Mouse (Mus musculus) C2C12 (cell line): ENCODE measurements around the gene Fut8.

ENCODE experiments used
- CEBPB ChIP-seq: IDR thresholded peaks from one replicate; pipeline ENCODE4 v1.6.1; 2011; ENCODE audit warnings: low read depth, mild to moderate bottlenecking, control low read depth, moderate library complexity
- CTCF ChIP-seq: IDR thresholded peaks from one replicate; pipeline ENCODE4 v1.5.1; 2011; ENCODE audit not compliant: control insufficient read depth, insufficient read depth, insufficient read length
- MAX ChIP-seq: IDR thresholded peaks from one replicate; pipeline ENCODE4 v1.6.1; 2011; ENCODE audit warnings: mild to moderate bottlenecking, control low read depth
- MYOG ChIP-seq: IDR thresholded peaks from one replicate; pipeline ENCODE4 v1.6.1; 2011; ENCODE audit not compliant: control insufficient read depth, insufficient read length; ENCODE audit errors: extremely low read depth
- USF1 ChIP-seq: IDR thresholded peaks from one replicate; pipeline ENCODE4 v1.6.1; 2011; ENCODE audit warnings: low read depth, mild to moderate bottlenecking, control low read depth, moderate library complexity

DNA sequence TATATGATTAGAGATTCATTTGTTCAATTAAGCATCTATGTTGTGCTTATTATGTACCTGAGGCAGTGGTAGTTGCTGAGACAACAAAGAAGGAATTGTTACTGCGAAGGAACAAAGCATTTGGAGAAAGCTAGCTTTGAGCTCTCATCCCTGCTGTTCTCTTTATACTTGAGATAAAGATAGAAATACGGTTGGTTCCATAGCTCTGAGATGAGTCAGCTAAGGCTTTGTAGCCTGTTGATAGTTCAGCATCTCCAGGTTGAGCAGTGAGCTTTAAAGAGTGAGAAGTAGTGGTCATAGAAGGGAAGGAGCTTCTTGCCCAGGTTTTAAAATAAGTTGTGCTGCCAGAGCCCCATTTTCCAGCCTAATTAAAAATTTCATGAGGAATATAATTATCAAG lies 198.8 kb downstream of the Fut8 start:
- no peak for TF ChIP-seq CTCF
- TF ChIP-seq MAX = no peak
- no peak for TF ChIP-seq USF1
- no peak for TF ChIP-seq CEBPB
- TF ChIP-seq MYOG = no peak
